Mouse (Mus musculus) 3T3-L1 (cell line): Measurements from ENCODE around the gene Prss35.
A peak's percentile ranks its signal among the peaks of the same experiment; 100 is the strongest.

Experiments
- DNase-seq: peaks from one replicate; pipeline ENCODE4 v3.0.0-alpha.2; 2015; ENCODE audit warnings: low read depth, low spot score

Gene Prss35

DNA sequence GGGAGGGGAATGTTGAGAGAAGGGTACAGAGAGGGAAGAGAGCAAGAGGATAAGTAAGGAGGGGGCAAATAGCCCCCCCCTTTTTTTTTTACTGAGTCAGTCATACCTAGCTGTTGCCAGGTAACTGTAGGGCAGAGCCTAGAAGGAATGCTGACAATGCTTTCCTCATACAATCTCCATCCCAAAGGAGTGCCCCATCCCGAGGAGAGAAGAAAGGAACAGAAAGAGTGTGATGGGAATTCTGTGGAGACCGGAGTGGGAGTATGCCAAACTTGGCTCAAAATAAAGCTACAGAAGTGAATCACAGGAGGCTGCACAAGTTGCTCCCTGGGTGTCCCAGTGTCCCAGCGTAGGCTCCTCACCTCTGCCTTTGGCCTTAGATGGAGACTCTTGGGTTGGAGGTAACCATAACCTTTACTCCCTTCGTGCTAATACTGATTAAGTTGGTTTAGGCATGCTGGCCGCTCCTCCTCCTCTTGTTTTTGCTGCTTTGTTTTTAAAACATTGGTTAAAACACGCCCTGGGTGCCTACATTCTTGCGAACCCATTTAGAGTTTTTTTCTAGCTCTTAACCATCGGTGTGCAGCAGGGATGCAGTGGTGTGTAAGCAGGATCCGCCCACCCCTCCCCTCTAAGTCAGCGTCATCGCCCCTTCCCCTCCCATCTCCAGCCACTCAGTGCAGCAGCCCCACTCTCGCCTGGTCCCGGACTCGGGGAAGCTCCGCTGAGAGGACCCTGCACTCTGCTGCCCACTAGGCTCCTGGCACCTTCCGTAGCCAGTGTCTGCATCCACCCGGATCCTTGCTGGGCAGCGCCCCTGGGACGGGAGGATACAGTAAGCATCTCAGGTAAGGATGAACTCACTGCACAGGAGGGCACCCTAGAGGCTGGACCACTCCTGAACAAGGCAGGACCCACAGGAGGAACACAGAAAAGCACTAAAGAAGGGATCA, at the start of gene Prss35:
Gene Prss35, plus strand, starts transcription at position 691 of the 953 bp plus-strand sequence.
- DNase-seq: no peak

DNA sequence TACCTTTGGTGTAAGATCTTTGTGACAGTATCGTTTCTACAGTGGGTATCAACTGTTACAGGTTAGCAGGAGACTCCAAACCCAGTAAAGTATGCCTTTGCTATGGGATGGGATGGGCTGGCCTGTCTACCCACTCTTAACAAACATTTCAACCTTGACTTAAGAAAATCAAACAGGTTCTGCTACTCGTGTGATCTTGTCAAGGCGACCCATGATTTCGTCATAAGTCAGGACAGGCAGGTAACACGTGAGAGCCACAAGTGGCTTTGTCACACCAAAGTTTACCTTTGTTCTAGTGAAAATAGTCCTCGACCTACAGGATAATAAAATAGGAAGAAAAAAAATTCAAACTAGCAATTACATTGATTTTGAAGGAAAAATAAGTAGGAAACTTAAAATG, 49.5 kb upstream of the Prss35 start:
- no peak for DNase-seq

DNA sequence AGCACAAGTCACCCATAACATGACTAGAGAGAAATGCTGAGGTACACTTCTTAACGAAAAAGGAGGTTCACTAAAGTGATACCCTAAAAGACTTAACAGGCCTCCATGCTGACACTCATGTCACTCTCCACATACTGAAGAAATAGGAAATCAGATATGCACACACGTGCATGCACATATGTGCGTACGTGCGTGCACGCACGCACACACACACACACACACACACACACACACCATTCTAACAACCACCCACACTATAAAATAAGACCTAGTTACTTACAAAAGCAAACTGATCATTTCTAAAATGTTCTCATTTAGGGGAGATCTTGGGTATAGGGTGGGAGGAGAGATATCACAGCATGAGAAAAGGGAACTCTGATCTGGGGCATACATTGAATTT, 48.8 kb upstream of the Prss35 start:
- no peak for DNase-seq

DNA sequence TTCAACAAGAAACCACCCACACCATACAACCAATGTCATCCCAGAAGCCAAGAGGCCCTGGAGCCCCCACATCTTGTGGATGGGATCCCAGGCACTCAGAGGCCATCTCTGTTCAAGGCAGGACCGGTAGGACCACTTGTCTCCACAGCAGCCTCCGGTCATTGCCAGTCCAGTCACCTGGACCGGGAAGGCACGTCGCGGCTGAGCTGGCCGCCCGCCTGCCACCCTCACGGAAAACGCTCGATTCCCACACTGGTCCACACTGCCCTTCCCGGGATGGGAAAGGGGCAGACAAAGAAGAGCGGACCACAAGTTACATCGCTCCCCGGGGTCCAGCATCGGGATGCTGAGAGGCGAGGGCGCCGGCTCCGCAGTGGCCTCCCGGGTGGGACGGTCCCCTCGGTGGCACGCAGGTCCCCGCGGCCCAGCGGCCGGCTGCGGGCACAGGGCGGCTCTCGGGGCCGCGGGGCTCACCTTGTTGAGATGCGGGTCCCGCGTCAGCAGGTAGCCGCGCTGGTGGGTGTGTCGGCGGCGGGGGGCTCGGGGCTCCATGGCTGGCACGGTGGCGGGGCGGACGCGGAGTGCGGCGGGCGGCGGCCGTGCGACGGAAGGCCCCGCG, 48.1 kb upstream of the Prss35 start:
- peak; percentile 43 for DNase-seq

DNA sequence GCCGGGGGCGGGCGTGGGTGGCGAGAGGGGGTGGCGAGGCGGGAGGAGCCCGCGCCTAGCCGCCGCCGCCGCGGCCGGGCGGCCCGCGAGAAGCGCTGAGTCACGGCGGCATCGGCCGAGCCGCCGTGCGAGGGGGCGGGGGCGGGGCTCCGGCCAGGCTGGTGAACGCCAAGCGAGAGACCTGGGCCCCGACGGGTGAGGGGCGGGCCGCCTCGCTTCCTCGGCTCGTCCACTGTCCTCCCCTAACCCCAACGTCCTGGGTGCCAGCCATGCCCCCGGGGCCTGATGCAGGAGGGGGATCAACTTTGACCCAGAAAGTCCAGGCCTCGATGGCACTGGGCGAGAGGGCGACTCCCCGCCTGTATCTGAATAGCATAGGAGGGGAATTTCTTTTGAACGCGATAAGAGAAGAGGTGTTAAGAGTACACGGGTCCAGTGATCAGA, 47.6 kb upstream of the Prss35 start, which contains the start of gene Me1:
Gene Me1, minus strand, starts transcription at position 136 of the 444 bp plus-strand sequence.
- peak; percentile 52 for DNase-seq

DNA sequence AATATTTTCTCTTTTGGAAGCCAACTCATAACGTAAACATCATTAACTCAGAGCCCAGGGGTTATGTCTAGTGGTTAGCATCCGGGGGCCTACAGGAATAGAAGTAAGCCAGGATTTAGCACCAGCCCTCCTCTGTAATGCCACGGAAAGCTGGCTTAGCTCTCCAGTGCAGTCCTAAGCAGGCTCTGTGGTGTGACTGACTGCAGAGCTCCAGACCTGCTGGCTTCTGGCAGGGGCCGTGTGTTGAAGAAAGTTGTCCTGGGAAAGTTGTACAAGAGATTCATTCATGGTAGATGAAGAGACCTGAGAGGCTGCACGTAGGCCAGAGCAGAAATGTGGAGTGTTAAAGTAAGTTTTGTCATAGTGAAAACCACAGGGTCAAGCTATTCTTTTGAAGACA, 42.2 kb upstream of the Prss35 start:
- DNase-seq: no peak

DNA sequence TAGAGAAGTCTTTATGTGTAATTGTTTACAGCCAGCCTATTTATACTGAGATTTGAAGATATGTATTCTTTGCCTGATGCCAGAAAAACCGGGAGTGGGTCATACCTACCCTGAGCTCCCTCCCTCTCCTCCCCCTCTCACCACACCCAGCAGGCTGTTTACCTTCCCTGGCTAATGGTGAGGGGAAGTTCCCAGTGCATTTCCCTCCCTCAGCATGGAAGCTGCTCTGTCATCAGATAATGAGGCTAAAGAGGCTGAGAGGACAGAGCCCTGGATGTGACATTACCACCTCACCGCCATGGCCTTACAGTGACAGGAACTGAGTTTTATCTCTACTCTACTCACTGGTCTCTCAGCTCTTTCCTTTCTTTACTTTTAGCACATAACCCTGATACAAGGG, 41.6 kb upstream of the Prss35 start:
- DNase-seq: no peak

DNA sequence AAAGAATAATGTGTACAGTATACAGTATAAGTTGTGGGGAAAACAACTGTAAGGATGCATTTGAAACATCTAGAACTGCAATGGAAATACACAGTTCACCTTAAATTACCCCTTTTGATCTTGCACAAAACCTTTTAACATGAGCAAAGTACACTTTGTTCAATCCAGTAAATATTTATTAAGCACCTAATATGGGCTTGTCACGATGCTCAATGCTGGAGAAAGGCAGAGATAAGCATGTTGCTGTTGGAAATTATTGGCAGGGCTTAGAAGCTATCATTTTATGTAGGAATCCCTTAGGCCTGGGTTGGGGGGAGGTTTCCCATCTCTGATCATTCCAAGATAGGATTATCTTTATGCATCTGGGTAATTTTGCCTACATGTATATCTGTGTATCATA, 36.0 kb upstream of the Prss35 start:
- DNase-seq: no peak

DNA sequence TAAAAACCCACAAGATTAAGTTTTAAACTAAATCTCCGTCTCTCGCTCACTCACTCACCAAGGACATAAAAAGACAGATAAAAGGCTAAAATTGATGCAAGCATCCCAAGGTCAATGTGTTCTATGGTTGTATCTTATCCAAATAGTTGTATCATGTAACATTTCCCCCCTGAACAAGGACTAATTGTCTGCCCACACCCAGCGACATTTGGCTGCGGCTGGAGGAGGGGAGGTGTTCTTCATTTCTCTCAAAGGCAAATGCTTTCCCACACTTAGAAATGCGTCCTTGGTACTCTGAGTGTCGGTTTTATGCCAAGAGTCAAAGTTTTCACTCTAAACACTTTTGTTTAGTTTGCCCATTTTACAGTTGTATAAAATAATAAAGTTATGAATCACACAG, 34.5 kb upstream of the Prss35 start:
- no peak for DNase-seq

DNA sequence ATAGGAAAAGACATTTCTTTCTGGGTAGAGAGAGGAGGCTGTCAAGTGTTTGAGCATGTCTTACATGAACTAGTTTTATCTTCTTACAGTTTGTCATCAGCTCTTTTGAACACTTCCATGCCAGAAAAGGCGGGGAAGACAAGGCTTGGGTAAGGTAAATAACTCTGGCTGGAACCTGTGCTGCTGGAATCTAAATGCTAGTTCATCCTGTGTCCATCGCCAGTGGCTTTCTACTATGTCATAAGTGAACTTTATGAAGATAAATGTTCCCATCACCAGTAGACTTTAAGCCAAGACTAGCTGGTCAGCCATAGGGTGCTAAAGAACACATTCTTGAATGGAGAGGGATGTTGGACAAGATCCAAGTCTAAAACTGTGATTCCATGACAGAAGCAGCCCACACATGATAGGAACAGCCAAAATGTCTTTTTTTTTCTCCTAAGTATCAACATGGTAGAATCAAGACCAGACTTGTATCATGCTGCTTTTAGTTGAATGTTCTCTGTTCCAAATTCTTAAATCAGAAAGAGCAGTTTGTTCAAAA, 33.3 kb upstream of the Prss35 start:
- DNase-seq: no peak

DNA sequence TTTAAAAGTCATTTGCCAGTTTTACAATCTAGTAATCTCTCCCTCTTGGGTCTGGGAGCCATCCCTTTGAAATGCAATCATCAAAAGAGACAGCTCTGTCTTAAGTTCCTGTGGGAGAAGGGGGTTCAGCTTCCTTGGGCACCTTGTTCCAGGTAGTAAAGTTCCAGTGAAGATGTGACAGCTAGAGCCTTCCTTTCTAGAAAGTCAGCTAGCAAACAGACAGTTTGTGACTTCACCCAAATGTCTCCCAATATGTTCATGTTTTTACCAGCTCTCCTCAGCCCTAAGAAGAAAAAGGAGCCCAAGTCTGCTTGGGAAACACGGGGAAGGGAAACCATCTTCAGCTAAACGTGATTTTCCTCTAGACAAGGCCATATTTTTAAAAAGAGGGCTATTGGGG, 30.8 kb upstream of the Prss35 start:
- no peak for DNase-seq

DNA sequence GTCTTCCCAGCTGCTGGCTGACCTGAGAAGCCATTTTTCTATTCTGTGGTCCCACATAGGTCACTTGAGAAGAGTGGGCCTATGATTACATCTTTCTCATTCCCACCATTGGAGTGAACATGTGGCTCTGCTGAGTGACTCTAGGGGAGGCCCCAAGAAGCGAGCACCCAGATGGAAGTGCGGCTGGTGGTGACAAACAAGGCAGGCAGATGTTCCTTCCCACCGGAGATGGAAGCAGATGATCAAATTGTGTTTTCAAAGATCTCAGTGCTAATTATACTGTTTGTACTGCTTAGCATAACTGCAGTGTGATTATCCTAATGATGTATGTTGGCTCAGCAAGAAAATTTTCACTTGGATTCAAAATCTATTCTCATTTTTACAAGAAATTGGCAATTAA, 29.4 kb upstream of the Prss35 start:
- no peak for DNase-seq

DNA sequence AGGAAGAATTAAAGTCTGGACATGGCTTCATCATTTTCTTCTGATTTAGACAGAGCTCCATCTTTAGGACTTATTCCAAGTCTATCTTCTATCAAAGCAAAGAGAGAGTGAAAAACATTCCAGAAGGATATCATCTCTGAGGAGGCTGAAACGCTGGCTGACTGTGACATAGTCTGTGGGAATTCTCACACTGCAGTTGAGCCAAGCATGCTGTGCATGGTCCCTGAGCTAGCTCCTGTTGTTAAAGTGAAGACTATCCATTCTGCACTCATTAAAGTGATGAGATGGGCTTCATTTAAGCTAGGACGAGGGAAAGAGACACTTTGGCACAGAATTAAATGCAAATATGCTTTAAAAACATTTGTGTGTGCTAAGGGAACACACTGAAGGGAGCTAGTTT, 26.9 kb upstream of the Prss35 start:
- DNase-seq: no peak

DNA sequence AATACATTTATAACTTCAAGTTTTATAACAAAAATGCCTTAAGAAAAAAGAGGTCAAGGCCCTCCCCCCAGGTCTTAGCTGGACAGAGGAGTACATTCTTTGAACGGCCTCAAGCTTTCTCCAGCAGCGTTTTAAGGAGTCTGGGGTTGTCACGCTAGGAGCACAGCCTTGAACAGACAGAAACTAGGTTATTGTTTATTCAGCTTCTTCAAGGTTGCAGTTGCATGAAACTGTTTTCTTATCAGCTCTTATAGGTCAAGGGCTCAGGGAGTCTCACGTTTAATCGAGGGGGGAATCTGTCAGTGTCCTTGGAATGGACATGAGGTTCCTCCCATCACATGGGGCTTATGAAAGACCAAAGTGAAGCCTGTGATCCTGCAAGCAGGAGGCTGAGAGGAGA, 26.3 kb upstream of the Prss35 start:
- no peak for DNase-seq

DNA sequence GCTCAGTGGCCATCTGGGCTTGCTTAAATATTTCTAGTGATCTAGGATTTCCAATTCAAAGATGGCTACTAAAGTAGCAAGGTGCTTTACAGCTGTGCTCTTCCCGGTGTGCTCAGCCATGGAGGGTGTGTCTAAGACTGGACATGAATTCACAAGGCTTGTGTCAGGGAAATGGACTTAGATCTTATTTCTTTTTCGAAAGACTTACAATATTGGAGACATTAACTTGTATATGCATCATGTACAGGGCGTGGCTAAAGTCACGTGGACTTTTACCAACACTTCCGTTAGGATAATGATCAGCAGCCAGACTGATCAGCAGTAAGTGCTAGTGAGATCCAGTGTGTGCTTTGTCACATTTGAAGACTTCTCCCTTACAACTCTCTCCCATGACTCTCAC, 23.2 kb upstream of the Prss35 start:
- DNase-seq: no peak

DNA sequence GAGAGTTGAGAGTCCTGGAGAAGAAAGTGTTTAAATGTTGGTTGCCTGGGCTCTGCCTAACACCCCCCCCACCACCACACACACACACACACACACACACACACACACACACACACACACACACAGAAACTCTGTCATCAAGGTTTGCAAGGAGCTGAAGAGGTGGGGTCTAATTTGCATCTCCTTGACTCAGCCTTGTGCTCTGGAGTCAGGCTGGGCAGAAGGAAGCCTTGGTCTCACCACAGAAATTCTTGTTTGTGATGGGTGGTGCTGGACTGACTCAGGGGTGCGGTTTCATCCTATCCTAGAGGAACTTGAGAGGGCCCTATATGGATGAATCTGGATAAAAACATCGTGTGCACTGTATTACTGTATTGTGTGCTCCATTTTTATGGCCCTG, 22.7 kb upstream of the Prss35 start:
- DNase-seq: peak; percentile 21

DNA sequence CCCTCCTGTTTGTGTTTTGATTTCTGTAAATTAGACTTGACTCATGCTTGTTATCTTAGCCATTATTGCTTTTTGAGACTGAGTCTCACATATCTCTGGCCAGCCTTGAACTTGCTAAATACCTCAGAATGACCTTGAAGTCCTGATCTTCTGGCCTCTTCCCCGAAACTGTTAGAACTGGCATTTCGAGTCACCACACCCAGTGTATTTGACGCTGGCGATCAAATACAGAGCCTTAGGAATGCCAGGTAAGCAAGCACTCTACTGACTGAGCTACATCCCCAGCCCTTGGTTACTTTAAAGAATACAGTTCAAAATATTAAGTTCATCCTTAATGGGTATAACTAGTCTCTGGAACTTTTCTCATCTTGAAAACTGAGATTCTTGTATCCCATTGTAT, 18.4 kb upstream of the Prss35 start:
- no peak for DNase-seq

DNA sequence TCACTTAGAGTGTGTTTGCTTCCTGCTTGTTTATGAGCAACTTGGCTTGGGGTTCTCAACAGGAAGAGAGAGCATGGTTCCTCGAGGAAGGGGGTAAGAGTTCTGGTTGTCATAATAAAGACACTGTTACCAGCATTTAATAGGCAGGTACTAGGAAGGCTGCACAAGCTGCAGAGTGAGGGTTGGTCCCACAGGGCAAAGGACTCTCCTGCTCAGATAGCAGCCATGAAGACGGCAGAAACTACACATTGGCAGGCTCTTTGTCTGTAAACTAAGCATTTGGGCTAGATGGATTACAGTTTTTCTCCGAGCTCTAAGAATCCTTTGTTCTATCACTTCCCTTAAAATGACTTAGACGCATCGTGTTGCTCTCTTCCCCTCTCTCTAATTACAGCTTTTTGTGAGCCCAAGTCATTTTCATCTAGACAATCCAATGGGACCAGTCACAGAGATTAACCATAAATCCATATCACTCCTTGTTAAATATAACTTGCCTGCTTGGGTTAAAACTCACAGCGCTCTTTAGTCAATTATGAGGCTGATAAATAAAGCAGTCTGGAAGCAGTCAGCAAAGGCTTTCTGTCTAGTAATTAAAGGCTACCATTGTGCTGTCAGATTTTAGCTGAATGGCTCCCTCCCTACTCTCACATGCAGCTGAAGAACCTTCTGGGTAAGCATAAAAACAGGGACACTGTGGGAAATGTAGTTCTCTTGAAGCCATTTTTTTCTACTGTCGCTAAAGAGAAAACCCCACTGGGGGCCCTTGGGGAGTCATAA, 17.7 kb upstream of the Prss35 start:
- DNase-seq: no peak

DNA sequence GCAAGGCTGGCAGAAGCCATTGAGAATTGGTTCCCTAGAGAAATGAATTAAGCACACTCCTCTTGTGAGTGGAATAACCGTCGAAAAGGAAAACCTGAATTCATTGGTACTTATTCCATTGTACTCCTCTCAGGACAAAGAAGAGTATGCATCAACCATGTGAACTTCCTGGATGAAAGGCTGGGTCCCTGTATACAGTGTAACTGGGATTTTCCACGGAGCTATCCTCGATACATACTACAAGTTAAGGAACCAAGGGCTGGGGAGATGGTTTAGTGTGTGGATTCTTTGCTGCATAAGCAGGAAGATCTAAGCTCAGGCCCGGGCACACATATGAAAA, 17.1 kb upstream of the Prss35 start:
- no peak for DNase-seq

DNA sequence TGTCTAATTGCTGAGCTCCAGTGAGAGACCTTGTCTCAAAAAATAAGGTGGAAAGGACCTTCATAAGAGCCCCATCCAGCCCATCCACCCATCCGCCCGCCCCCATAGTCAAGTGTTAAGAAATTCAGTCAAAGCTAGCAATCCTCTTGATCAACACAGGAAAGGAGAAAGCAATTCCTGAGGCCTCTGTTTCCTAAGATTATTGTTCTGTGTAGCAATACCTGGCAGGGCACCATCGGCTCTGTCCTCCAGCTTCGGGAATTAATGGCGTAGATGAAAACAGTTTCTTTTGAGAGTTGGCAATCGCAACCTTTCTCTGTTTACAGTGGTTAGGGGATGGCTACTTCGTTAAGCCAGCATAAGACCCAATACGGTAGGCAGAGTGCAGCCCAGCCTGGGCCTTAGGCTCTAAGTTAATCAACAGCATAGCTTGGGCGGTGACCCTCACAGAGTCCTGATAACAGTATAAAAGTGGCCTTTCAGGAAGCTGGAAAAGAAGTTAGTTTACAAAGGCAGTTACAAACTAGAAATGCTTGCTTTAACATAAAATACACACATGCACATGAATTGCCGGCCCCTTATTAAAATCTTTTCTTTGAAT, 15.1 kb upstream of the Prss35 start:
- DNase-seq: no peak

DNA sequence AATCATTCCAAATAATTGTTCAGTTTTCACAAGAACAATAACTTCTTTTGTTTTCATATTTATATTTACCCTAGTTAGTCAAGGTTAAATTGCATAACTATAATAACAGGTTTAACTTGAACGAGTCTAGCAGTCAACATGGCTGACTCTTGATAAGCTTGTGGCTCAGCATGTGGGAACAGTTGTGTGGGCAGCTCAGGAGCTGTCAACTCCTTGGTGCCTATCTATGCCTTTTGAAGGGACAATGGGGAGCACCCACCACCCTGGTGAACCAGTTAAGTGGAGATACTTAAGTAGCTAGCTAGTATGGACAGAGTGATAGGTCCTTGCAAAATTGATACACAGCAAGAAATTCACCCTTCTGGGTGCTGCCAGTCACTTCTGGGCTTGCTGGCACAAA, 14.4 kb upstream of the Prss35 start:
- no peak for DNase-seq

DNA sequence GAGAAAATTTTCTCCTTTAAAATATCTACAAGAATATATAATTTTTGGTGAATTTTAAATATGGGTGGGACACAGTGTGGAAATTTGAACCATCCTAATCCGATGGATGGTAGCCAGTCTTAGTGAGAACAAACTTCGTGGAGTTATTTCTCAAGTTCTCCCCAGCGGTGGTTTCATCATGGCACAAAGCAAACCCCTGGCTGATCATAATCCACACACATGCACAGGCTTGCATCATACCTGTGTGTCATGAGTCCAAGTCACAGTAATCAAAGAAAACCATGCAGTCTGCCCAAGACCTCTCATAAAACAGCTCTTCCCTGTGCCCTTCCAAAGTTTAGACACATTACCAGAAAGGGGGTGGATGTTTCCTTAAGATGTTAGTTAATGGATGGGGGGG, 13.6 kb upstream of the Prss35 start:
- no peak for DNase-seq
